Mouse (Mus musculus): ENCODE results near the gene Gm29609.

Gm29609 gene

DNA sequence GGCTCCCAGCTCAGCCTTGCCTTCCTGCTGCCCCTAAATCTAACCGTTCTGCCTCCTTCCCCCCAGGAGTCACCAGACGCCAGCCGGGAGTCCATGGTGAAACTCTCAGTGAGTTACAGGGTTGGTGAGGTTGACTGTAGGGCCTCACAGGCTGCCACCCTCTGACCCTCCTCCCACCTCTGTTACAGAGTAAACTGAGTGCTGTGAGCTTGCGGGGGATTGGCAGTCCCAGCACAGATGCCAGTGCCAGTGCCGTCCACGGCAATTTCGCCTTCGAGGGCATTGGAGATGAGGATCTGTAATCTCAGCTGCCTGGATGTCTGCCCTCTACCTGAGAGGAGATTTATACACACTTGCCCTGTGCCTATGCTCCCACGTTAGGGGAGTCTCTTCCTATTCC, 18.5 kb upstream of the Gm29609 start:
- no peak for DNase-seq (ENCODE audit: extremely low spot score)

DNA sequence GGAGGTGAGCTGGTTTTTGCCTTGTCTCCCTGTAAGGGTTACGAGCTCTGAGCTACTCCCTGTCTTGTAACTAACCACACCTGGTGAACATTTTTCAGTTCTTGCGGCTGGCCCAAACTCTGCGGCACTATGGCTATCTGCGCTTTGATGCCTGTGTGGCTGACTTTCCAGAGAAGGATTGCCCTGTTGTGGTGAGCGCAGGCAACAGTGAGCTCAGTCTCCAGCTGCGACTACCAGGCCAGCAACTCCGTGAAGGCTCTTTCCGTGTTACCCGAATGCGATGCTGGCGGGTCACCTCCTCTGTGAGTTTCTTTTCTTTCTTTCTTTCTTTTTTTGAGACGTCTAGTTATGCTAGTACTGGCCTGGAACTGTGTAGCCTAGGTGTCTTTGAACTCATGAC, 17.4 kb upstream of the Gm29609 start:
- no peak for DNase-seq (ENCODE audit: extremely low spot score)

- no peak for DNase-seq (ENCODE audit: extremely low spot score)
Measured at GRCm38 (mm10) chr5:31196207-31196606, 16.5 kb upstream of the Gm29609 start.

GRCm38 (mm10) chr5:31195671-31196070, 16.0 kb upstream of the Gm29609 start:
- DNase-seq (ENCODE audit: extremely low spot score), result no peak

DNA sequence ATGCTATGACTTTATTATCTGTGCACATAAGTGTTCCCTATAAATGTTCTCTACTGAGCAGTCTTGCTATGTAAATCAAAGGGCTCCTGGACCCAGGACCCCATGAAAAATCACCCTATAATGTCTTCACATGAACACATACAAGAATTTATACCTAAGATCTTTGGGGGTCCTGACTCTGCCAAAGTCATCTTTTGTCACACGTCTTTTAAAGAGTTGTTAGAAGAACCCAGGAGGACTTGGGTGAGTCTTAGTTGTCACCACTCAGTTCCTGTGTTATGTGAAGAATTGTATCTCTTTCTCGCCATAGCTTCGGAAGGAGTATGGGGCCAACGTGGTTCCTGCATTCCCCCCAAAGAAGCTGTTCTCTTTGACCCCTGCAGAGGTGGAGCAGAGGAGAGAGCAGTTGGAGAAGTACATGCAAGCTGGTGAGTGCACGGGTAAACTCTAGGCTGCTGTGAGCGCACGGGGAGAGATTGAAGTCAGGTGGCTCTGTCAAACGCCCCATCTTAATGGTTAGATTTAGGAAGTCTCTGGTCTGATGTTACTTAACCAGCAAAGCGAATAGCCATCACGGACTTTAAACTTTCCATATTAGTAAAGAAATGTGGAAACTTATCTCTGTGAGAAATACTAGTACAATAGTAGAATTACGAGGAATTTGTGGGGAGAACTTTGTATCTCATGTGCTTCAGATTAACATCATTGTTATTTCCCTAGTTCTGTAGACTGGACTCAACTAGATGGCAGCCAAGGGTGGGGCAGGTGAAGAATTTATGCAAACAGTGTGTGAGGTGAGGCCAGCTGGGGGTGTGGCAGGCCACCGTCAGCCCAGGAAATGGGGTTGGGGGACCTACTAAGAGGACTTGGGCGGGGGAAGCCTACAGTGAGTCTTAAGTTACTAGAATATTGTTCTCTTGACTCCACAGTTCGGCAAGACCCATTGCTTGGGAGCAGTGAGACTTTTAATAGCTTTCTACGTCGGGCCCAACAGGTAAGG, 15.1 kb upstream of the Gm29609 start:
- no peak for DNase-seq (ENCODE audit: extremely low spot score)

DNA sequence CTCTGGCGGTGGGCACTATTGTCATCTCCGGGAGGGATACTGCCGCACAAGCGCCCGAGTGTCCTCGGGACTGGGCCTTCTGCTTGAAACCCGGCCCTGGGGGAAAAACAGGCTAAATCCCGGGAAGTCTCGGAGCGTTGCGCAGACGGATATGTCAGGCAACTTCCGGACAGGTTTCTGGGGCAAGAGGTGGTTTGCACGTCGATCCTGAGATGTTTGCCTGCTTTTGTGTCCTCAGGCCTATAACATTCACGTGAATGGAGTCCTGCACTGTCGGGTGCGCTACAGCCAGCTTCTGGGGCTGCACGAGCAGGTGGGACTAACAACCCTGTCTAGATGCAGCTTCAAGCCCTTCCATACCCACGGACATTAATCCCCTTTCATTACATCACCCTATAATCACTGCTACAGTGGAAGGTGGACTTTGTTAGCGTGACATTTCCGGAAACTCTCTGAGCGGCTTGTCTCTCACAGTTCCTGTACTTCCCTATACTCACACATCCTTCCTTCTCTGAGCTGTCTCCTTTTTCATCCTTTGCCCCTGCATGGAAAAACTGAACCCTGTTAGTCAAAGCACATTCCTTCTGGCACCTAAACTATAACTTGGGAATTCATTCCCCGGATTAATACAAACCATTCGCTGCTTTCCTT, 14.0 kb upstream of the Gm29609 start:
- no peak for DNase-seq (ENCODE audit: extremely low spot score)

DNA sequence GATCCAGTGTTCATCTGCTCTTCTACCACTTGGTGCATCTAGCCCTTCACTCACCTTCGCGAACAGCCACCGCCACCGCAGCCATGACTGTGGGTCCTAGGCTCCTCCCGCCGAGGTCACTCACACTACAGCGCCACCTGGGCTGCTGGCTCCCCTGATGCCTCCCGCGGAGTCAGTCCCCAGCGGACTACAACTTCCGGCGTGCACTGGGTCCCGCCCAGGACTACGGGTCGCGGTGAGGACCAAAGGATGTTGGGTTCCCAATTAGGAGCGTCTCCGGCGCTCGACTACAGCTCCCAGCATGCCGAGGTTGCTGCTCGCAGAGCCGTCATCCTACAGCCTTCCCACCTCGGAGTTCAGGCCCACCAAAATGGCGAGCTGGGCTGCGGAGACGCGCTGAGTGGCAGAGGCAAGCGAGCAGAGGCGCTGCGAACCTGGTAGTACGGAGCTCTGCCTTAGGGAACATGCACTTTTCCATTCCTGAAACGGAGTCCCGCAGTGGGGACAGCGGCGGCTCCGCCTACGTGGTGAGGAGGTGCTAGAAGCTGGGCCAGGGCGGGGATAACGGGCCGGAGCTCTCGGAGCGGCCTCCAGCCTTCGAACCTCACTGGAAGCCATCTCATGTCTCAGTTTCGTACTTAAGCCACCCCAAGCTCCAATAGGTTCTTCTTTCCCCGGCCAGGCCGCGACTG, 13.4 kb upstream of the Gm29609 start, which contains the start of the genes Snx17 and Eif2b4:
TSS of gene Snx17 (plus strand) at position 289 of the 692 bp plus-strand sequence.
TSS of gene Eif2b4 (minus strand) at position 492 of the 692 bp plus-strand sequence.
- peak; percentile 99 for DNase-seq (ENCODE audit: extremely low spot score)

GRCm38 (mm10) chr5:31192045-31192938, 12.6 kb upstream of the Gm29609 start:
- no peak for DNase-seq (ENCODE audit: extremely low spot score)

- no peak for DNase-seq (ENCODE audit: extremely low spot score)
Measured at GRCm38 (mm10) chr5:31190201-31190600, 10.5 kb upstream of the Gm29609 start.

DNA sequence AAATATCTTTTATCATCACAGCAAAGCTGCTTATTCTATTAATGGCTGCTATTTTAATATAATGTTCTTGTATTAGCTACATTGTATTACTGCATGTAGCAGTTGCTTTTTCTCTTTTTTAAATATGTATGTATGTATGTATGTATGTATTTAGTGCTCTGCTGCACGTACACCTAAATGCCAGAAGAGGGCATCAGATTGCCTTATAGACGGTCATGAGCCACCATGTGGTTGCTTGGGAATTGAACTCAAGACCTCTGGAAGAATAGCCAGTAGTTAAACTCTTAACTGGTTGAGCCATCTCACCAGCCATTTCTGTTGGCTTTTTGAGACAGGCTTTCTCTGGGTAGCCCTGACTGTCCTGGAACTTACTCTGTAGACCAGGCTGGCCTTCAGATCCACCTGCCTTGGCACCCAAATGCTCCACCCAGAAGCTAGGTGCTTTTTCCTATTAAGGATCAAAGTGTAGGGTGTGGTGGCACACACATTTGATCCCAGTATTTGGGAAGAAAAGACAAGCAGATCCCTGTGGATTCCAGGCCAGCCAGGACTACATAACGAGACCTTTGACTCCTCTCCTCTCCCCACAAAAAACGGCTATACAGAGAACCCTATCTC, 8.6 kb upstream of the Gm29609 start:
- DNase-seq (ENCODE audit: extremely low spot score), result no peak

DNA sequence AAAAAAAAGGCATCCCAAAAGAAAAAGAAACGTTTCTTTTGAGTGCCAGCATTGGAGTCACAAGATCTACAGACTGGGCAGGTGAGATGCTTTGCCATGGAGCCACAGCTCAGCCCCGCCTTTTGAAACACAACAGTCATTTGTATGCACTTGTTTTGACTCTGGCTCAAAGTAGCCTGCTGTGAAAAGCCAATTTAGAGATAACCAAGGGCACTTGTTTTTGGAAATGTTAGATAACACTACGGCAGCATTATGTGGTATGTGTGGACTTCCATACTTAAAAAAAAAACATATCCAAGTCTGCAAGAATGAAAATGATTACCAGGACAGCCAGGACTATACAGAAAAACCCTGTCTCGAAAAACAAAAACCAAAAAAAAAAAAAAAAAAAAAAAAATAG, 4.0 kb upstream of the Gm29609 start:
- no peak for DNase-seq (ENCODE audit: extremely low spot score)

- DNase-seq (ENCODE audit: extremely low spot score), result no peak
Measured at GRCm38 (mm10) chr5:31181183-31181770, 1.6 kb upstream of the Gm29609 start.

GRCm38 (mm10) chr5:31179301-31179765, 378 bp downstream of the Gm29609 start:
- peak; percentile 43 for DNase-seq (ENCODE audit: extremely low spot score)

DNA sequence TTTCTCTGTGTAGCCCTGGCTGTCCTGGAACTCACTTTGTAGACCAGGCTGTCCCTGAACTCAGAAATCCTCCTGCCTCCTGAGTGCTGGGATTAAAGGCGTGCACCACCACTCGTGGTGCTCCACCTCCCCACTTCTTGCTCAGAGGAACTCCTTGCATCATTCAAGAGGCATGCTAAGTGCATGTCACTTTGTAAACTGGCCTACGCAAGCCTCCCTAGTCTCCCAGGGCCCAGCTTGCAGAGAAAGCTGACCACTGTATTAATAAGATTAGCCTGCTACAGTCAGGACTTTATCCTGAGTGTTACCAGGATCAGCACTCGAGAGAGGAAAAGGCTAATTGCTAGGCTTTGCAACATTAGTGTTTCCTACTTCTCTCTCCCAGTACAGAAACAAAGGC, 11.1 kb downstream of the Gm29609 start:
- DNase-seq (ENCODE audit: extremely low spot score), result no peak

GRCm38 (mm10) chr5:31164878-31165277, 14.8 kb downstream of the Gm29609 start:
- no peak for DNase-seq (ENCODE audit: extremely low spot score)

- no peak for DNase-seq (ENCODE audit: extremely low spot score)
Measured at GRCm38 (mm10) chr5:31162462-31162861, 17.2 kb downstream of the Gm29609 start.

GRCm38 (mm10) chr5:31154152-31154553, 25.6 kb downstream of the Gm29609 start, which contains the start of gene Mpv17:
Gene Mpv17 (minus strand): TSS chr5:31154251.
- DNase-seq (ENCODE audit: extremely low spot score), result peak; percentile 82

DNA sequence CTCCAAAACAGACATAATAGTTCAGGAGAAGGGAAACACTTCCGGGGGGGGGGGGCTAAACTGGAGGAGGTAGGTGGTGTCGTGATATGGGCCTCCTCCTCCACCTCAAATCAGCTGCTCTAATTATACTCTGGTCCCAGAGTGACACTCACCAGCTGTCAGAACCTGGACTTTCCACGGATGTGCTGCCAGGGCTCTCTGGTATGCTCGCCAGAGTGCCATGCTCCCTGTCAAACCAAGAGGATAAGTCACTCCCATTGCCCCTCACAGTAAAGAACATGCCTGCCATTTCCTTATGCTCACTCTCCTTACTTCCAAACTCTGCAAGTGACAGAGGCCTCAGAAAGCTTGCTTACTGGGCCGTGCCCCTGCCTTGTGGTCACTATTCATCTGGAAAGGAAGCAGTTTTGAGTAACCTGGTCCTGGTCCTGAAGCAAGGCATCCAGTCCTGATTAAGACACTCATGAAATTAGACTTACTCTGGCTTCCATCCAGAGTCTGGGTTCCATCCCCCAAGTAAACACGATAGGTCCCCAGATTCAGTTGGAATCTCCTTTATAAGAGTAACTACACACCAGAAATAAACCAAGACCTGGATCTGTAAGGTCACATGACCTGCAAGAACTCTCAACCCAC, 26.1 kb downstream of the Gm29609 start:
- no peak for DNase-seq (ENCODE audit: extremely low spot score)

DNA sequence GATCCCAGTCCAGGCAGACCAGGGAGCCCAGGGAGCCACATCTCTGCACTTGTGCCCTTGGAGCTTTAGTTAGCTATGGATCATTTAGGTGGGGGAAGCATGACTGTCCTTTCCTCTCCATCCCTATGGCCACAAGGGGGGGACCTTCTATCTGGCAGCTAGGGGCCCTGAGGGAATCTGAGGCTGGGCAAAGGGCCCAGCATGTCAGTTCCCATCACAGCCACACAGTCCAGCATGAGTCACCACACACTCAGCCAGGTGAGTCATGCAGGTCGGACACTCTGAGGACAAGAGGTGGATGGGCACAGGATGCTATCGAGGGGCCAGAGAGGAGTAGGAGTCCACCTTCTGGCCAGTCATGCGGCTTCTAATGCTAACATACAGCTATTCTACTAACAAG, 28.0 kb downstream of the Gm29609 start:
- DNase-seq (ENCODE audit: extremely low spot score), result no peak

DNA sequence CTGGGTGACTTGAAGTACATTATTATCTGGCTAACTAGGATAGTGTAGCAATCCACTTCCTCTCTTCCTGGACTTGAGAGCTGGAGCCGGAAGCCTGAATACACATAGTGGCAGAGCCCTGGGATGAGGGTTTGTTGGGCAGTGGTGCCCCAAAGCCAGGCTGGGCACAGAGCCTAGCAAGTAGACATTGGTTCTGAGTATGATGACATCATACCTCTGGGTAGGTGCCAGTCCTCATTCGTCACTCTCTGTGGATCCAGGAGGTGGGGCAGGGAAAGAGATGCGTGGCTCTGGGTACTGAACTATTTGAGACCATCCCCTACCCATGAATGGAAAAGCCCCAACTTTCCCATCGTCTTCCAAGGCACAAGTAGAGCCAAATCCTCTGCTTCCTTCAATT, 29.9 kb downstream of the Gm29609 start:
- DNase-seq (ENCODE audit: extremely low spot score), result no peak
